Mouse (Mus musculus): ENCODE results near the gene Sp110. TPM values are rescaled to one million over a fixed set of nuclear protein-coding genes. Genes with fewer than 3 reads are reported as not detected.
A peak's percentile ranks its signal among the peaks of the same experiment; 100 is the strongest.
"Not testable (repeated sequence)": the region's sequence is repeated elsewhere in the genome, so short reads cannot be mapped to it uniquely, and the experiment has no call there.

Sp110 gene
- 1 to 10 TPM; 2.5 to 4.4 TPM for total RNA-seq (2021)
- long read RNA-seq, experiment 1, partial matches to known transcripts = 0 of 1 reads
- long read RNA-seq, experiment 1, other reads (novel, unspliced or antisense) = 0 of 1 reads
- long read RNA-seq, experiment 2, partial matches to known transcripts = 1 of 2 reads
- long read RNA-seq, experiment 2, other reads (novel, unspliced or antisense) = 1 of 2 reads

DNA sequence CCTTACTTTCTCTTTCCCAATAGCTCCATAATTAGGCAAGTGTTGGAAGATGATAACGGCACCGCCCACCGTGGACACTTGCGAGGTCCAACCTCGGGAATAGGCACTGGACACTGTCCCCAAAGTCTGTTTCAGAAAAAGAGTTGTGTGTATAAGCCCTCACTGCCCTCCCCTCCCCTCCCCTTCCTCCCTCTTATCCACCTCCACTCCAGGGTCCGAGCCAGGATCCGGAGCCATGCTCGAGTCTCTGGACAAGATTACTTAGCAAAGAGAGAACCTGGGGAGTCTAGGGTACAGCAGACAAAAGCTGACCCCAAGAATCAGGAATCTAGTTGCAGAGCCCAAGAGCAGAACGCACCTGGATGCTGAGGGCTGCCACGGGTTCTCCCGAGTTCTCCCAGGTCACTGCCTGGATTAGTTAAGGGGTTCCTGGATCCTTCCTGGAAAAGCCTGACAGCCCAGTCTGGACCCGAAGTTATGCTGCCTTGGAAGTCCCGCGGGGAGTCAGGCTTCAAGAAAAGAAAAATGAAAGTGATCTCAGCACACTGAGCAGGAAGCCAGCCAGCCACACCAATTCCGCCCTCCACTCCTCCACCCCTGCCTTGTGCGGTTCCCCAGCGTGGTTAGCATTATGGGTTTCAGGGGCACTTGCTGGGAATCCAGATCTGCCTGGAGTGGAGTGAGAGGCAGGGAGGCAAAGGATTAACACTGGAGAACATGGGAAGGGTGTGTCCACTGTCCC, at the start of gene Sp110:
Gene Sp110 (minus strand): TSS at position 547 of the 742 bp plus-strand sequence.
- DNase-seq (ENCODE audit: low spot score in 2 of 2) = not testable (repeated sequence)

DNA sequence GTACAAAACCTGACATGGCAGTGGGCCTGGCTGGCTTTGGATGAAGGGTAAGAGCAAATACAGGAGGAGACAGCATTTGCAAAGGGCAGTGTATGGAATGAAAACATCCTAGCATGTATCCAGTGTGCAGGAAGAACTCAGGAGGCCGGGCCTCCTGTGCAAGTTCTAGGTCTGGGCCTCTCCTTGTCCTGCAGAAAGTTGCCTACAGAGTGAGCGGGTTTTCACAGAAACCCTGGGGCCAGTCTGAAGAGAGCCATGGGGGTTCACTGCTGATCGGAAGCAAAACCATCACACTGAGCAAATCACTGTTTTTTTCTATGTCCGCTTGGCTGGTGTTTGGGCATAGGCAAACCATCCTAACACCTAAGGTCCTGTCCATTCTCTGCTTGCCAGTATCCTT, 39.5 kb upstream of the Sp110 start:
- peak in 1 of 2 experiments; percentile 32 for DNase-seq (ENCODE audit: low spot score in 2 of 2)

DNA sequence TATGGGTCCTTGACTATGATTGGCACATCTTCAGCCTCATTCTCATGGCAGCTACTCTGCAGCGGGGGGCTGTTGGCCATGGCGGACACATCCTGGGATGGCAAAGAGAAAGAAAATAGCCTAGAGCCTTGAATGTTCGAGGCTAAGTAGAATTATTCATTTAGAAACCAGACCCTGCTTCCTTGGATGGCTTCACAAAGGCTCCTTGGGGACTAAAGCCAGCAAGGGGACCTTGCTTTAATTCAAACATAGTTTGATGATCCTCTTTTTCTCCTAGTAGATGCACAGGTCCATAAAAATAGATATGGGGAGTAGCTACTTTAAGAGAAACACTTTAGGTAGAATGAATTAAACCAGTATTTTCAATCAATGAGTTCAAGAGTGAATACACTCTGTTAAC, 38.3 kb upstream of the Sp110 start:
- DNase-seq (ENCODE audit: low spot score in 2 of 2) = not testable (repeated sequence)

- not testable (repeated sequence) for DNase-seq (ENCODE audit: low spot score in 2 of 2)
Observed at GRCm38 (mm10) chr1:85618689-85619088, 20.1 kb upstream of the Sp110 start.

- not testable (repeated sequence) for DNase-seq (ENCODE audit: low spot score in 2 of 2)
Observed at GRCm38 (mm10) chr1:85617161-85617560, 18.5 kb upstream of the Sp110 start.

- DNase-seq (ENCODE audit: low spot score in 2 of 2) = not testable (repeated sequence)
Observed at GRCm38 (mm10) chr1:85615819-85616218, 17.2 kb upstream of the Sp110 start.

GRCm38 (mm10) chr1:85615096-85615495, 16.5 kb upstream of the Sp110 start:
- not testable (repeated sequence) for DNase-seq (ENCODE audit: low spot score in 2 of 2)

- DNase-seq (ENCODE audit: low spot score in 2 of 2) = not testable (repeated sequence)
Observed at GRCm38 (mm10) chr1:85610581-85610980, 12.0 kb upstream of the Sp110 start.

DNA sequence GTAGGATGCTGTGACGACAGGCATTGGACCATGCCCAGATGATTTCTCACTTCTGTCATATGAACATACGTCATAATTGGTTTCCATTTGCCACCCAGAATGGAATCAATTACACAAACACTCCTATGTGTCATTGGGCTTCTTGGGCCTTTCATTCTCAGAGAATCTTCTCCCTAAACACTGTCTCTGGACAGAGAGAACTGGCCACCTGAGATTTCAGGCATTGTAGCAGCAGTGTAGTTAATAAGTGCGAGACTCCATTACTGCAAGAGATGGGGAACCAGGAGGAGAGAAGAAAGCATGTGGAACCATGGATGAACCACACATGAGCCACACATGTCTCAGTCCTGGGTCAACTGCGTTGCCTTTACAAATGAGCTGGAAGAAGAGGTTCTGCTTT, 9.7 kb upstream of the Sp110 start:
- not testable (repeated sequence) for DNase-seq (ENCODE audit: low spot score in 2 of 2)

GRCm38 (mm10) chr1:85604341-85604740, 5.7 kb upstream of the Sp110 start:
- not testable (repeated sequence) for DNase-seq (ENCODE audit: low spot score in 2 of 2)

DNA sequence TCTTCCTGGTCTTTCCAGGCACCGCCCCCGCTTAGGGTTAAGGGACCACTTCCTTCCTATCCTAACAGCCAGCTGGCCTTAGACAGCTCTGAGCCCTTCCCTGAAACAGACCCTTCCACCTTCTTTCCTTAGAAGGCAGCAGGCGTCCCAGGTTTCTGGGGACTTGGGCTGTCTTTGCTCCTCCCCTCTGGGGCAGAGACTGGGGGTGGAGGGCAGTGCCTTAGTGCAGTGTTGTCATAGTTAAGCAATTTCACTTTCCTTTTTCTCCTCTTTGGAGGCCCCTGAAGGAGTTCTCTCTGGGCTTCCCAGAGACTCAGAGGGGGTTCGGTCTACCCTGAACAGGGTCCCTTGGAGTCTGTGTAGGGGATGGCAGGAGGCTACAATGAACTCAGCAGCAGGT, 2.2 kb upstream of the Sp110 start:
- peak in 1 of 2 experiments; percentile 33 for DNase-seq (ENCODE audit: low spot score in 2 of 2)

- not testable (repeated sequence) for DNase-seq (ENCODE audit: low spot score in 2 of 2)
Observed at GRCm38 (mm10) chr1:85600078-85600477, 1.5 kb upstream of the Sp110 start, which contains the start of gene Sp140. Gene Sp140 (plus strand): TSS chr1:85600378.

DNA sequence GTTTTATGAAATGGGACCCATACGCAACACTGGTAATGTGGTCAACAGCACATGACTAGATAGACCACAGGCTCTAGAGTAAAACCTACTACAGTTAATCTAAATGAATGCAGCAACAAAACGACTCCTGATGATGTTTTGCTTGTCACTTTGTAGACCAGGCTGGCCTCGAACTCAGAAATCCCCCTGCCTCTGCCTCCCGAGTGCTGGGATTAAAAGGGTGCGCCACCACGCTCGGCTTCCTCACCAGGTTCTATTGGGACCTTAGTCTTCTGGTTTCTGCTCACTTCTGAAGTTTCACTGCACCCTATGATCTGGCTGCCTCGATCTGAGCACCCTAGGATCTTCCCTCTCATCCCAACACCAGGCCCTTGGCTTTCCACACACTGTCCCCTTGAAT, 6.1 kb downstream of the Sp110 start:
- not testable (repeated sequence) for DNase-seq (ENCODE audit: low spot score in 2 of 2)

GRCm38 (mm10) chr1:85588697-85589096, 9.9 kb downstream of the Sp110 start:
- DNase-seq (ENCODE audit: low spot score in 2 of 2) = not testable (repeated sequence)

- not testable (repeated sequence) for DNase-seq (ENCODE audit: low spot score in 2 of 2)
Observed at GRCm38 (mm10) chr1:85581518-85581917, 17.1 kb downstream of the Sp110 start.

DNA sequence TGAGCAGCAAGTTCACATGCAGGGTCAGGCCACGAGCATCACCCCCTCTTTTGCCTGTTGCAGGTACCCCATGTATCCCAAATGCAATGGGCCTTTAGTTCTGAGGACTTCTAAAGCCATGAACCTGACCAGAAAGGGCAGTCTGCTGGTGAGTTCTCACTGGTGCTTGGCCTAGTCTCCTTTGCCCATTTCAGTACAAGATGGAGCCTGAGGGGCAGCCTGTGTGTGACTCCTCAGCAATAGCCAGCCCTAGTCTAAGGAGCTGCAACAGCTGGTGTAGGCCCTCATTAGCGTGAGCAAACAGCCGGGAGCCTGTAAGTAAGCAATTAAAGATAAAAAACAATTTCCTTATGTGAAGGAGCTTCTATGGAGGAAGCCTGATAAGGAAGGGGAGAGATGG, 18.0 kb downstream of the Sp110 start:
- DNase-seq (ENCODE audit: low spot score in 2 of 2) = not testable (repeated sequence)

- not testable (repeated sequence) for DNase-seq (ENCODE audit: low spot score in 2 of 2)
Observed at GRCm38 (mm10) chr1:85580148-85580534, 18.5 kb downstream of the Sp110 start.

- DNase-seq (ENCODE audit: low spot score in 2 of 2) = not testable (repeated sequence)
Observed at GRCm38 (mm10) chr1:85579199-85580147, 19.1 kb downstream of the Sp110 start.

DNA sequence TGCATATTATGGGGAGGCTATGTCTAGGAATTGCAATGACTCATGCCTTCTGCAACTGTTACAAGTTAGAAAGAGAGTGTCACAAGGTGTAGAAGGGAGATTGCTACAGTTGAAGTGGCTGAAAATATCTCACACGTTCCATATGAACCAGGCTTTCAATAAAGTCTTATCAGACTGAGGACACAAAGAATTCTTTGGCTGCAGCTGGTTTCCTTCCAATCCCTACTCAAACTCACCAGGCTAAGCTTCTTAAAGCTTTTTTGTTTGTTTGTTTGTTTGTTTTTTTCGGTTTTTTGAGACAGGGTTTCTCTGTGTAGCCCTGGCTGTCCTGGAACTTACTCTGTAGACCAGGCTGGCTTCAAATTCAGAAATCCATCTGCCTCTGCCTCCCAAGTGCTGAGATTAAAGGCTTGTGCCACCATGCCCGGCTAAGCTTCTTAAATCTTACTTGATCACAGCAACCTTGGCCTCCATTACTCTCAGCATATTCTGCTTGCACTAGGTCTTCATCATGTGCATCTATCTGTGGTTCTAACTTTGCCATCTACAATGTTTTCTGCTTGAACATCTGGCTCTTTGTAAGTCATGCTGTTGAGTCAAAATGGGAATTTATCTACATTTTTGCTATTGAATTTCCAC, 20.1 kb downstream of the Sp110 start:
- not testable (repeated sequence) for DNase-seq (ENCODE audit: low spot score in 2 of 2)

- not testable (repeated sequence) for DNase-seq (ENCODE audit: low spot score in 2 of 2)
Observed at GRCm38 (mm10) chr1:85575376-85575775, 23.2 kb downstream of the Sp110 start, which contains the start of gene G530012D18Rik. Gene G530012D18Rik (plus strand): TSS chr1:85575676.

DNA sequence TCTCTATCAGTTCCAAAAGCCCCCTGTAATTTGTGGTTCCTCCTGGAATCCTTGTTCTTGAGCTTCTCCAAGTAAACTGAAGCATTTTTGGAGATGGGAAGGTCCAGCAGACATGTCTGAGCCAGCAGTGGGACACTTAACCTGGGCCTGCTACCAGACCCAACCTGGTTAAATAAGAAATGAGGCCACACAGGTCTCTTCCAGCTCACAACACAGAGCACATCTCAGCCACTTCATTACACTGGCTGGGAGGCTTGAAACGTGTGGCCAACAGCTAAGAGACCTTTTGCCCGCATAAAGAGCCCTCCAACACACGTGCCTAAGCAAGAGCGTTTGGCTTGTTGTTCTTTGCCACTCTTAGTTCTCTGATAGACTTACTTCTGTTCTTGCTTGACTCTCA, 25.1 kb downstream of the Sp110 start:
- not testable (repeated sequence) for DNase-seq (ENCODE audit: low spot score in 2 of 2)

All from adrenal gland, adult 18-20 months (tissue).